Mouse (Mus musculus) common myeloid progenitor, adult 5-6 weeks (primary cell): ENCODE measurements around the gene Pld6. TPM values are rescaled to one million over a fixed set of nuclear protein-coding genes. Genes with fewer than 3 reads are reported as not detected.
A peak's percentile ranks its signal among the peaks of the same experiment; 100 is the strongest.

Source experiments
- ATAC-seq: replicated peaks from 2 replicates; pipeline ENCODE4 v1.8.0; 2016; ENCODE audit warnings: low read depth, mild to moderate bottlenecking, moderate TSS enrichment, inconsistent platforms; ENCODE audit not compliant: poor library complexity, severe bottlenecking
- total RNA-seq: library from RNA; stranded (forward); fragments of 200-1000, 187-1606 nt; gene quantifications from 2 replicates; pipeline ENCODE4 v1.2.3, GENCODE M21; 2017

The Pld6 gene
- total RNA-seq, 1 experiment from 2014 or later: 2.6 TPM

GRCm38 (mm10) chr11:59789311-59789710 is 1.9 kb upstream of the Pld6 start:
- ATAC-seq: no peak

GRCm38 (mm10) chr11:59786444-59787198 is 824 bp downstream of the Pld6 start:
- ATAC-seq: no peak

GRCm38 (mm10) chr11:59783591-59783990 is 3.9 kb downstream of the Pld6 start:
- no peak for ATAC-seq

- no peak for ATAC-seq
These were observed 5.3 kb downstream of the Pld6 start for GRCm38 (mm10) chr11:59782091-59782590.

GRCm38 (mm10) chr11:59780241-59780640 is 7.2 kb downstream of the Pld6 start:
- ATAC-seq: no peak

GRCm38 (mm10) chr11:59779406-59779805 is 8.0 kb downstream of the Pld6 start:
- ATAC-seq: no peak

GRCm38 (mm10) chr11:59778874-59779223 is 8.6 kb downstream of the Pld6 start:
- ATAC-seq: no peak

- ATAC-seq: peak; percentile 97
These were observed 9.1 kb downstream of the Pld6 start for GRCm38 (mm10) chr11:59778181-59778873.

- ATAC-seq: no peak
These were observed 10.2 kb downstream of the Pld6 start for GRCm38 (mm10) chr11:59777259-59777658.

GRCm38 (mm10) chr11:59775435-59776148 is 11.9 kb downstream of the Pld6 start:
- no peak for ATAC-seq

- ATAC-seq: peak; percentile 39
These were observed 12.9 kb downstream of the Pld6 start for GRCm38 (mm10) chr11:59774522-59774921.

GRCm38 (mm10) chr11:59772902-59773301 is 14.5 kb downstream of the Pld6 start:
- no peak for ATAC-seq

GRCm38 (mm10) chr11:59772291-59772690 is 15.2 kb downstream of the Pld6 start:
- no peak for ATAC-seq

- peak; percentile 62 for ATAC-seq
These were observed 16.7 kb downstream of the Pld6 start for GRCm38 (mm10) chr11:59770753-59771152.

GRCm38 (mm10) chr11:59769738-59770137 is 17.7 kb downstream of the Pld6 start:
- ATAC-seq: no peak

GRCm38 (mm10) chr11:59769307-59769706 is 18.1 kb downstream of the Pld6 start:
- ATAC-seq: no peak

- ATAC-seq: no peak
These were observed 26.6 kb downstream of the Pld6 start for GRCm38 (mm10) chr11:59760796-59761195.

- peak; percentile 48 for ATAC-seq
These were observed 27.8 kb downstream of the Pld6 start for GRCm38 (mm10) chr11:59759626-59760025.

- peak; percentile 37; the same call in 1 of the 2 replicates for ATAC-seq
These were observed 28.3 kb downstream of the Pld6 start for GRCm38 (mm10) chr11:59759178-59759577.

- ATAC-seq: no peak
These were observed 29.1 kb downstream of the Pld6 start for GRCm38 (mm10) chr11:59758191-59758985.
